Mouse (Mus musculus) liver, embryonic 15.5 days (tissue): ENCODE data around the gene Eln. TPM values are rescaled to one million over a fixed set of nuclear protein-coding genes. Genes with fewer than 3 reads are reported as not detected.

Experiments
- ATAC-seq: fragments of 200-750 bp; cut with Nextera tagmentation; 2 replicates; pipeline ENCODE4 v1.8.0; 2017; ENCODE audit warnings: moderate number of reproducible peaks, mild to moderate bottlenecking, moderate library complexity; ENCODE audit not compliant: insufficient read depth
- H3K27ac ChIP-seq: fragments of 300-500 bp; sonication (generic); replicated peaks from 2 replicates; pipeline ENCODE4 v1.5.1; 2015; ENCODE audit warnings: mild to moderate bottlenecking, inconsistent platforms
- H3K27me3 ChIP-seq: fragments of 300-500 bp; sonication (generic); 2 replicates; pipeline ENCODE4 v1.6.1; 2015; ENCODE audit warnings: mild to moderate bottlenecking, inconsistent platforms
- H3K36me3 ChIP-seq: fragments of 300-500 bp; sonication (generic); replicated peaks from 2 replicates; pipeline ENCODE4 v1.6.1; 2015; ENCODE audit warnings: moderate library complexity, mild to moderate bottlenecking, inconsistent platforms
- H3K4me1 ChIP-seq: fragments of 300-500 bp; sonication (generic); replicated peaks from 2 replicates; pipeline ENCODE4 v1.6.1; 2015; ENCODE audit warnings: inconsistent platforms
- H3K4me2 ChIP-seq: fragments of 300-500 bp; sonication (generic); 2 replicates; pipeline ENCODE4 v1.6.1; 2015; ENCODE audit warnings: moderate library complexity, mild to moderate bottlenecking, inconsistent platforms
- H3K4me3 ChIP-seq: fragments of 300-500 bp; sonication (generic); replicated peaks from 2 replicates; pipeline ENCODE4 v1.5.1; 2015; ENCODE audit warnings: mild to moderate bottlenecking, inconsistent platforms
- H3K9ac ChIP-seq: fragments of 300-500 bp; sonication (generic); 2 replicates; pipeline ENCODE4 v1.6.1; 2015; ENCODE audit warnings: moderate library complexity, mild to moderate bottlenecking, inconsistent platforms
- H3K9me3 ChIP-seq: fragments of 300-500 bp; sonication (generic); replicated peaks from 2 replicates; pipeline ENCODE4 v1.6.1; 2016; ENCODE audit warnings: inconsistent platforms
- WGBS: fragments of 180-500 bp; shearing (Covaris S2); methylation state at CpG from one replicate; pipeline ENCODE4 v1.1.7; 2015; ENCODE audit warnings: mixed read lengths; ENCODE audit not compliant: insufficient replicate concordance; 5-methylcytosine and 5-hydroxymethylcytosine counted together
- polyA plus RNA-seq: library from polyadenylated mRNA; unstranded; fragments of >200 nt; fragmentation: Nextera tagmentation; extraction: Ambion mirVana; gene quantifications from 2 replicates; pipeline ENCODE4 v1.2.1, GENCODE M21; 2015

Gene Eln
- polyA plus RNA-seq, 1 experiment from 2014 or later = 5.0 TPM

DNA sequence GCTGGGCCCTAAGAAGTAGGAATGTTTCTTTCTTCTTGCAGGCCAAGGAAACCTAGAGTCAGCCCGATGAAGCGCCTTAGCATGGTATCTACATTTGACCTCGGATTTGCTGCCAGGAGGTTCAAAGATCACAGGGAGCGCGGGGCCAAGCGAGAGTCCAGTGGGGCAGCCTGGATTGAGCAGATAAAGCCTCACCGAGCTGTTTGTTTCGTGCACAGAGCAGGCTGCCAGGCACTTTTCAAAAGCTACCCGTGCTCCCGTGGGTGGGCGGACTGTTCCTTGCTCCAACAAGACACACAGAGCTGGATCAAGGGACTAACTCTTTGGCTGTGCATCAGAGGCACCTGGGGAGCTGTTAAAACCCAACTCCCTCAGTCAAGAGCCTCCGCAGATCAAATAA, 3.1 kb downstream of the Eln start:
- Histone ChIP-seq H3K9ac (no peak overlapping the region), H3K27ac (0 out of 2 replicates have a peak overlapping the region, but pooled peaks have one; percentile 29), H3K4me3 (no peak overlapping the region), H3K4me2 (no peak overlapping the region), H3K27me3 (peaks cover 14% of the 10 kb centered on the region), H3K4me1 (0 out of 2 replicates have a peak, but pooled peaks cover 6% of the 10 kb centered on the region), H3K36me3 (no peaks in the 10 kb centered on the region), H3K9me3 (no peaks in the 10 kb centered on the region)
- 42% methylated on average over 12 of the region's 12 CpGs for WGBS
- ATAC-seq = peak; percentile 32; the same call in 1 of the 2 replicates

DNA sequence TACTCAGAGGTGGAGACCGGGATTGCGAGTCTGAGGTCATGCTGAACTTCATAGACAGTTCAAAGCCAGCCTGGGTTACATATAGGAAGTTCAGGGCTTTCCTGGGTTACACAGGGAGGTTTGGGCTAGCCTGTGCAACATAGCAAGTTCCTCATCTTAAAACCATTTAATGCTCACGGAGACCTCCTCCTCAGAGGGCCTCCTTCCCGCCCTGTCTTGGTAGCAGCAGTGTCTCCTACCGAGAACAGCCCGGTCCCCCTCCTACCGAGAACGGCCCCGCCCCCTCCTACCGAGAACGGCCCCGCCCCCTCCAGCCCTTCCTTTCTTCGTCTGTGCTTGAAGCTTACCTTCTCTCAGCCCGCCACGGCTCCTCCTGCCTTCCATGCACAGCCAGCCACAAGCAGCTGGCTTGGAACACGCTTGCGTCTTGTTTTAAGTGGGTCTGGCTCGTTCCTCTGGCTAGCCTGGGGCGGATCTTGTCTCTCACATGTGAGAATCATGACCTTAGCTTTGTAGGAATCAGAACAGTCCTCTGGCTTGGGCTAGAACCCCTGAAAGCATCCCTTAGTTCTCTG, 4.8 kb downstream of the Eln start:
- ATAC-seq = no peak
- WGBS = 10% methylated on average over 19 of the region's 19 CpGs
- Histone ChIP-seq H3K4me1 (0 out of 2 replicates have a peak, but pooled peaks cover 3% of the 10 kb centered on the region), H3K9me3 (no peaks in the 10 kb centered on the region), H3K36me3 (no peaks in the 10 kb centered on the region), H3K27me3 (peaks cover 14% of the 10 kb centered on the region), H3K4me2 (no peak overlapping the region), H3K9ac (no peak overlapping the region), H3K27ac (no peak overlapping the region), H3K4me3 (no peak overlapping the region)

GRCm38 (mm10) chr5:134740501-134741341, 6.4 kb downstream of the Eln start:
- 58% methylated on average over 11 of the region's 11 CpGs for WGBS
- Histone ChIP-seq H3K9me3 (no peaks in the 10 kb centered on the region), H3K4me2 (no peak overlapping the region), H3K4me1 (0 out of 2 replicates have a peak, but pooled peaks cover 3% of the 10 kb centered on the region), H3K27ac (no peak overlapping the region), H3K36me3 (no peaks in the 10 kb centered on the region), H3K9ac (no peak overlapping the region), H3K27me3 (no peaks in the 10 kb centered on the region), H3K4me3 (no peak overlapping the region)
- ATAC-seq = no peak

GRCm38 (mm10) chr5:134739951-134740350, 7.2 kb downstream of the Eln start:
- 36% methylated on average over 3 of the region's 3 CpGs for WGBS
- H3K4me1 ChIP-seq = no peaks in the 10 kb centered on the region
- H3K4me3 ChIP-seq = no peak overlapping the region
- H3K9ac ChIP-seq = no peak overlapping the region
- H3K9me3 ChIP-seq = no peaks in the 10 kb centered on the region
- H3K27ac ChIP-seq = no peak overlapping the region
- H3K27me3 ChIP-seq = no peaks in the 10 kb centered on the region
- no peak for ATAC-seq
- H3K4me2 ChIP-seq = no peak overlapping the region
- no peaks in the 10 kb centered on the region for H3K36me3 ChIP-seq

DNA sequence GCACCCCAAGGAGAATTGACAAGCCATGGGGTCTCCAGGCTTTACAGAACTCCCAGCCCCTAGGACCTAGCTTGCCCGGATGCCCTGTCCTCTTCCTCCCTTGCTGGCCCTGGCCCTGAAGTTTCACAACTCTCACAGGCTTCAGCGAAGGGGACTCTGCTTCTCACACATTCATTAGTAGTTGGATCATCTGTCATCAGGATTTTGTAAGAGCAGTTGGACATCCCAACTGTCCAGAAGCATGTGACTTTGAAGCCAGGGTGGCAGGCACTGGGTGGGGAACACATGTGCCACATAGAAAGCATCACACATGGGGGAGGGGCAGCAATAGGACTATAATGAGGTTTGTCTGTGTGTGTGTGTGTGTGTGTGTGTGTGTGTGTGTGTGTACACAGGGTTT, 12.2 kb downstream of the Eln start:
- WGBS = 54% methylated on average over 2 of the region's 2 CpGs
- ATAC-seq = no peak
- Histone ChIP-seq H3K9me3 (no peaks in the 10 kb centered on the region), H3K4me1 (no peaks in the 10 kb centered on the region), H3K4me2 (no peak overlapping the region), H3K27ac (no peak overlapping the region), H3K9ac (no peak overlapping the region), H3K4me3 (no peak overlapping the region), H3K36me3 (no peaks in the 10 kb centered on the region), H3K27me3 (no peaks in the 10 kb centered on the region)

GRCm38 (mm10) chr5:134734072-134734471, 13.1 kb downstream of the Eln start:
- Histone ChIP-seq H3K9me3 (no peaks in the 10 kb centered on the region), H3K4me1 (no peaks in the 10 kb centered on the region), H3K9ac (no peak overlapping the region), H3K27ac (no peak overlapping the region), H3K36me3 (no peaks in the 10 kb centered on the region), H3K4me3 (no peak overlapping the region), H3K4me2 (no peak overlapping the region), H3K27me3 (no peaks in the 10 kb centered on the region)
- 55% methylated on average over 5 of the region's 5 CpGs for WGBS
- ATAC-seq = no peak

DNA sequence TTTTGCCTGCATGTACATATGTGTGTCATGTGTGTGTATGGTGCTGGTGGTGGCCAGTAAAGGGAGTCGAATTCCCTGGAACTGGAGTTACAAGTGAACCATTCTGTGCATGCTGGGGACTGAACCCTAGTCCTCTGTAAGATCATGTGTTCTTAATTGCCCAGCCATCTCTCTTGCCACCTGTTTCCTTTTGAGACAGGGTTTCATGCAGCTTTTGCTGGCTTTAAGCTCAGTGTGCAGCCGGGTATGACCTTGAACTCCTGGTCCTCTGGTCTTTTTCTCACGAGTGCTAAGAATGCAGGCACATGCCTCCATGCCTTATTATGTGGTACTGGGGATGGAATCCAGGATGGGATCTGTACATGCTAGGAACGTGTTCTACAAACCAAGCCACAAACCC, 13.9 kb downstream of the Eln start:
- Histone ChIP-seq H3K9me3 (no peaks in the 10 kb centered on the region), H3K4me1 (no peaks in the 10 kb centered on the region), H3K27ac (no peak overlapping the region), H3K27me3 (no peaks in the 10 kb centered on the region), H3K4me3 (no peak overlapping the region), H3K4me2 (no peak overlapping the region), H3K36me3 (no peaks in the 10 kb centered on the region), H3K9ac (no peak overlapping the region)
- WGBS = 48% methylated on average over 4 of the region's 4 CpGs
- ATAC-seq = no peak

DNA sequence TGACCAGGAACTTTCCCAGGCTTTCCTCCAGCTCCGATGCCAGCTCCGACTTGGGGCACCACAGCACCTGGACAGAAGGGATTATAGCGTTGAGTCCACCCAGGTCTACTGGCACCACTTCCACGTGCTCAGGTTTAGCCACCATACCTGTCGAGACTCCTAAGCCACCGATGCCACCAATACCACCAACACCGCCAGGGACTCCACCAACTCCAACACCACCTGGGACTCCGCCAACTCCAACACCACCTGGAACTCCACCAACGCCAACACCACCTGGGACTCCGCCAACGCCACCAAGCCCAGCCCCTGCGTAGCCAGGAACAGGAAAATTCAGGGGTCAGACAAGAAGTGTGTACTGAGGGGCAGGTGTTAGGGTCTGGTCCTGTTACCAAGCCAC, 18.0 kb downstream of the Eln start:
- Histone ChIP-seq H3K9me3 (no peaks in the 10 kb centered on the region), H3K4me2 (no peak overlapping the region), H3K9ac (no peak overlapping the region), H3K36me3 (no peaks in the 10 kb centered on the region), H3K27me3 (no peaks in the 10 kb centered on the region), H3K4me1 (no peaks in the 10 kb centered on the region), H3K4me3 (no peak overlapping the region), H3K27ac (no peak overlapping the region)
- 75% methylated on average over 12 of the region's 12 CpGs for WGBS
- no peak for ATAC-seq

DNA sequence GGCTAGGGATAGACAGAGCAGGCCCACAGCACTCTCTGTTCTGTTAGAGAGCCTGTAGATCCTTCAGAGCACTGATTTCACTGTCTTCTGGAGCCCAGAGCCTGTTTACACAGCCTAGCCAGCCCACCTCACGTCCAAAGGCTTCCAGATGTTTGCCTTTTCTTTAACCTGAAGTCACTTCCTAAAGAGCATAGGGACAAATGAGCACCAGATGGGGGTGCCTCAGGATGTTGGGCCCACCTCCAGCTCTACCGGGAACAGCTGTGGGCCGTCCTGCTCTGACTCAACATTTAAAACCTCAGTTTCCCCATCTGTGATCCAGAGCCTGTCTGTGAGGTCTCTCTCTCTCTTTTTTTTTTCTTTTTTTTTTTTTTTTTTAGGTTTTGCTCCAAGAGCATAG, 18.6 kb downstream of the Eln start:
- no peaks in the 10 kb centered on the region for H3K27me3 ChIP-seq
- H3K27ac ChIP-seq = no peak overlapping the region
- ATAC-seq = no peak
- H3K4me3 ChIP-seq = no peak overlapping the region
- WGBS = 74% methylated on average over 3 of the region's 3 CpGs
- H3K9me3 ChIP-seq = no peaks in the 10 kb centered on the region
- no peaks in the 10 kb centered on the region for H3K36me3 ChIP-seq
- H3K9ac ChIP-seq = no peak overlapping the region
- H3K4me2 ChIP-seq = no peak overlapping the region
- H3K4me1 ChIP-seq = no peaks in the 10 kb centered on the region

GRCm38 (mm10) chr5:134727001-134727639, 20.0 kb downstream of the Eln start:
- Histone ChIP-seq H3K4me2 (no peak overlapping the region), H3K36me3 (no peaks in the 10 kb centered on the region), H3K4me1 (no peaks in the 10 kb centered on the region), H3K9me3 (no peaks in the 10 kb centered on the region), H3K27ac (no peak overlapping the region), H3K9ac (no peak overlapping the region), H3K27me3 (no peaks in the 10 kb centered on the region), H3K4me3 (no peak overlapping the region)
- ATAC-seq = no peak
- WGBS = 53% methylated on average over 8 of the region's 8 CpGs

DNA sequence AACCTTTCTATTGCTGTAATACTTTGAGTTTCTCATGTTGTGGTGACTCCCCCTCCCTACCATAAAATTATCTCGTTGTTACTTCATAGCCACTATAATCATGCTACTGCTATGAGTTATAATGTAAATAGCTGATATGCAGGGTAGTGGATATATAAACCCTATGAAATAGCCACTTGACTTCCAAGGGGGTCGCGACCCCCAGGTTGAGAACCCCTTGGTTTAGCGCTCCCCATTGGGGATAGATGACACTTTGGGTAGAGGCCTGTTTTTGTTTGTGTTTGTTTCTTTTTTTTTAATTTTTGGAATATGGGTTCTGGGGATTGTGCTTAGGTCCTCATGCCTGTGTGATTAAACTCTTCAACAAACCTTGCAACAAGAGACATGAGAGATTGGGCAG, 21.8 kb downstream of the Eln start:
- H3K4me3 ChIP-seq = no peak overlapping the region
- no peaks in the 10 kb centered on the region for H3K4me1 ChIP-seq
- no peaks in the 10 kb centered on the region for H3K36me3 ChIP-seq
- WGBS = 56% methylated on average over 4 of the region's 4 CpGs
- ATAC-seq = no peak
- H3K27me3 ChIP-seq = no peaks in the 10 kb centered on the region
- no peak overlapping the region for H3K4me2 ChIP-seq
- H3K27ac ChIP-seq = no peak overlapping the region
- no peaks in the 10 kb centered on the region for H3K9me3 ChIP-seq
- H3K9ac ChIP-seq = no peak overlapping the region
